Mouse (Mus musculus) intestine, embryonic 16.5 days (tissue): ENCODE measurements around the gene Dhrs13. TPM values are rescaled to one million over a fixed set of nuclear protein-coding genes. Genes with fewer than 3 reads are reported as not detected.

Experiments used
- ATAC-seq: fragments of 200-750 bp; cut with Nextera tagmentation; 2 replicates; pipeline ENCODE4 v1.8.0; 2017; ENCODE audit warnings: moderate TSS enrichment, moderate library complexity
- H3K27ac ChIP-seq: fragments of 300-500 bp; sonication (generic); 2 replicates; pipeline ENCODE4 v1.5.1; 2014; ENCODE audit warnings: mild to moderate bottlenecking, low read length
- H3K27me3 ChIP-seq: fragments of 300-500 bp; sonication (generic); replicated peaks from 2 replicates; pipeline ENCODE4 v1.6.1; 2014; ENCODE audit warnings: low read length, control low read depth, mixed read lengths; ENCODE audit not compliant: control insufficient read depth, insufficient read depth
- H3K36me3 ChIP-seq: fragments of 300-500 bp; sonication (generic); 2 replicates; pipeline ENCODE4 v1.6.1; 2014; ENCODE audit warnings: low read length, control low read depth; ENCODE audit not compliant: control insufficient read depth, insufficient read depth
- H3K4me1 ChIP-seq: fragments of 300-500 bp; sonication (generic); 2 replicates; pipeline ENCODE4 v1.6.1; 2014; ENCODE audit warnings: low read length, control low read depth, mixed read lengths; ENCODE audit not compliant: control insufficient read depth, insufficient read depth
- H3K4me2 ChIP-seq: fragments of 300-500 bp; sonication (generic); 2 replicates; pipeline ENCODE4 v1.6.1; 2014; ENCODE audit warnings: low read depth, low read length, control low read depth
- H3K4me3 ChIP-seq: fragments of 300-500 bp; sonication (generic); 2 replicates; pipeline ENCODE4 v1.5.1; 2014; ENCODE audit warnings: mild to moderate bottlenecking, low read length
- H3K9ac ChIP-seq: fragments of 300-500 bp; sonication (generic); 2 replicates; pipeline ENCODE4 v1.6.1; 2014; ENCODE audit warnings: low read depth, low read length
- H3K9me3 ChIP-seq: fragments of 300-500 bp; sonication (generic); 2 replicates; pipeline ENCODE4 v1.6.1; 2016; ENCODE audit warnings: low read length, control low read depth; ENCODE audit not compliant: control insufficient read depth
- WGBS: fragments of 180-500 bp; shearing (Covaris S2); extraction: QIAGEN DNeasy Blood & Tissue Kit; methylation state at CpG from one replicate; pipeline ENCODE4 v1.1.7; 2014; 5-methylcytosine and 5-hydroxymethylcytosine counted together
- polyA plus RNA-seq: library from polyadenylated mRNA; unstranded; fragments of >200 nt; fragmentation: Nextera tagmentation; extraction: Ambion mirVana; gene quantifications from 2 replicates; pipeline ENCODE4 v1.2.1, GENCODE M21; 2015

Dhrs13 gene
- polyA plus RNA-seq = 14.2 and 16.9 TPM in 2 replicates

GRCm38 (mm10) chr11:78031947-78032808, at the start of gene Dhrs13:
TSS of gene Dhrs13 (plus strand) at chr11:78032280.
- H3K36me3 ChIP-seq = 0 out of 2 replicates have a peak, but pooled peaks cover 8% of the 10 kb centered on the region
- H3K4me3 ChIP-seq = peak within 1 kb of the TSS; percentile 73
- peaks cover 12% of the 10 kb centered on the region for H3K4me1 ChIP-seq
- no peaks in the 10 kb centered on the region for H3K27me3 ChIP-seq
- peak within 1 kb of the TSS; percentile 94 for H3K4me2 ChIP-seq
- no peaks in the 10 kb centered on the region for H3K9me3 ChIP-seq
- peak; percentile 97 for ATAC-seq
- WGBS = under 1% methylated on average over 96 of the region's 96 CpGs
- peak within 1 kb of the TSS; percentile 85 for H3K9ac ChIP-seq
- peak within 1 kb of the TSS; percentile 74 for H3K27ac ChIP-seq

GRCm38 (mm10) chr11:77982441-77982905, 49.6 kb upstream of the Dhrs13 start, which contains the start of gene Phf12:
TSS of gene Phf12 (plus strand) at chr11:77982754.
- ATAC-seq = peak; percentile 90
- H3K4me3 ChIP-seq = peak within 1 kb of the TSS; percentile 100
- H3K9me3 ChIP-seq = no peaks in the 10 kb centered on the region
- H3K4me1 ChIP-seq = peaks cover 11% of the 10 kb centered on the region
- peaks cover 3% of the 10 kb centered on the region; the same call in 1 of the 2 replicates for H3K27me3 ChIP-seq
- H3K9ac ChIP-seq = peak within 1 kb of the TSS; percentile 99
- WGBS = under 1% methylated on average over 62 of the region's 62 CpGs
- peak within 1 kb of the TSS; percentile 97 for H3K27ac ChIP-seq
- no peaks in the 10 kb centered on the region for H3K36me3 ChIP-seq
- peak within 1 kb of the TSS; percentile 89 for H3K4me2 ChIP-seq

GRCm38 (mm10) chr11:77983191-77983936, 48.7 kb upstream of the Dhrs13 start:
- no peaks in the 10 kb centered on the region for H3K27me3 ChIP-seq
- no peak for ATAC-seq
- H3K4me2 ChIP-seq = peak overlapping the region; percentile 89
- no peaks in the 10 kb centered on the region for H3K9me3 ChIP-seq
- peak overlapping the region; percentile 96 for H3K27ac ChIP-seq
- peaks cover 11% of the 10 kb centered on the region for H3K4me1 ChIP-seq
- peak overlapping the region; percentile 99 for H3K9ac ChIP-seq
- peak overlapping the region; percentile 100 for H3K4me3 ChIP-seq
- 0 out of 2 replicates have a peak, but pooled peaks cover 1% of the 10 kb centered on the region for H3K36me3 ChIP-seq
- WGBS = under 1% methylated on average over 30 of the region's 32 CpGs

GRCm38 (mm10) chr11:77983937-77984835, 47.9 kb upstream of the Dhrs13 start:
- Histone ChIP-seq H3K9me3 (no peaks in the 10 kb centered on the region), H3K36me3 (peaks cover 9% of the 10 kb centered on the region; the same call in 1 of the 2 replicates), H3K27ac (peak overlapping the region; percentile 96), H3K4me1 (peaks cover 11% of the 10 kb centered on the region), H3K9ac (peak overlapping the region; percentile 99), H3K27me3 (no peaks in the 10 kb centered on the region), H3K4me2 (peak overlapping the region; percentile 89), H3K4me3 (peak overlapping the region; percentile 100)
- WGBS = under 1% methylated on average over 61 of the region's 63 CpGs
- peak; percentile 12 for ATAC-seq

GRCm38 (mm10) chr11:77984836-77985231, 47.2 kb upstream of the Dhrs13 start:
- H3K9ac ChIP-seq = peak overlapping the region; percentile 99
- ATAC-seq = no peak
- 1% methylated on average over 13 of the region's 13 CpGs for WGBS
- H3K9me3 ChIP-seq = no peaks in the 10 kb centered on the region
- H3K27ac ChIP-seq = peak overlapping the region; percentile 96
- H3K27me3 ChIP-seq = no peaks in the 10 kb centered on the region
- peak overlapping the region; percentile 100 for H3K4me3 ChIP-seq
- H3K4me2 ChIP-seq = peak overlapping the region; percentile 89
- H3K36me3 ChIP-seq = peaks cover 9% of the 10 kb centered on the region; the same call in 1 of the 2 replicates
- H3K4me1 ChIP-seq = peaks cover 11% of the 10 kb centered on the region

GRCm38 (mm10) chr11:77985541-77986065, 46.5 kb upstream of the Dhrs13 start:
- H3K9ac ChIP-seq = peak overlapping the region; percentile 99
- 75% methylated on average over 3 of the region's 3 CpGs for WGBS
- no peak overlapping the region for H3K27ac ChIP-seq
- H3K36me3 ChIP-seq = peaks cover 9% of the 10 kb centered on the region; the same call in 1 of the 2 replicates
- no peak for ATAC-seq
- no peaks in the 10 kb centered on the region for H3K27me3 ChIP-seq
- H3K4me3 ChIP-seq = peak overlapping the region; percentile 100
- peak overlapping the region; percentile 89 for H3K4me2 ChIP-seq
- peaks cover 11% of the 10 kb centered on the region for H3K4me1 ChIP-seq
- H3K9me3 ChIP-seq = no peaks in the 10 kb centered on the region

- H3K4me3 ChIP-seq = no peak overlapping the region
- H3K27ac ChIP-seq = no peak overlapping the region
- H3K36me3 ChIP-seq = peaks cover 13% of the 10 kb centered on the region; the same call in 1 of the 2 replicates
- peaks cover 7% of the 10 kb centered on the region for H3K4me1 ChIP-seq
- no peak for ATAC-seq
- no peaks in the 10 kb centered on the region for H3K9me3 ChIP-seq
- no peak overlapping the region for H3K4me2 ChIP-seq
- no peaks in the 10 kb centered on the region for H3K27me3 ChIP-seq
- 89% methylated on average over 13 of the region's 13 CpGs for WGBS
- H3K9ac ChIP-seq = no peak overlapping the region
Measured at GRCm38 (mm10) chr11:77989071-77989690, 42.9 kb upstream of the Dhrs13 start.

GRCm38 (mm10) chr11:77995556-77995955, 36.5 kb upstream of the Dhrs13 start:
- 76% methylated on average over 1 of the region's 1 CpGs for WGBS
- no peak for ATAC-seq
- H3K27me3 ChIP-seq = no peaks in the 10 kb centered on the region
- H3K4me3 ChIP-seq = no peak overlapping the region
- 0 out of 2 replicates have a peak, but pooled peaks cover 4% of the 10 kb centered on the region for H3K36me3 ChIP-seq
- no peak overlapping the region for H3K4me2 ChIP-seq
- H3K9ac ChIP-seq = no peak overlapping the region
- H3K27ac ChIP-seq = no peak overlapping the region
- H3K9me3 ChIP-seq = no peaks in the 10 kb centered on the region
- H3K4me1 ChIP-seq = no peaks in the 10 kb centered on the region
